Mouse (Mus musculus) heart, postnatal 0 days (tissue): ENCODE results near the gene Actr5. TPM values are rescaled to one million over a fixed set of nuclear protein-coding genes. Genes with fewer than 3 reads are reported as not detected.

ENCODE experiments used
- ATAC-seq: fragments of 200-750 bp; cut with Nextera tagmentation; 2 replicates; pipeline ENCODE4 v1.8.0; 2017; ENCODE audit warnings: low read depth, moderate number of reproducible peaks, moderate library complexity; ENCODE audit not compliant: insufficient read depth
- DNase-seq: peaks from one replicate; pipeline ENCODE4 v3.0.0-alpha.2; 2016; ENCODE audit warnings: low spot score
- H3K27ac ChIP-seq: fragments of 300-500 bp; sonication (generic); 2 replicates; pipeline ENCODE4 v1.5.1; 2014; ENCODE audit warnings: low read depth, mild to moderate bottlenecking
- H3K27me3 ChIP-seq: fragments of 300-500 bp; sonication (generic); 2 replicates; pipeline ENCODE4 v1.6.1; 2014; ENCODE audit warnings: low read length, mixed read lengths; ENCODE audit not compliant: control insufficient read depth, insufficient read depth
- H3K36me3 ChIP-seq: fragments of 300-500 bp; sonication (generic); replicated peaks from 2 replicates; pipeline ENCODE4 v1.6.1; 2014; ENCODE audit warnings: low read length, mixed read lengths; ENCODE audit not compliant: control insufficient read depth, insufficient read depth
- H3K4me1 ChIP-seq: fragments of 300-500 bp; sonication (generic); 2 replicates; pipeline ENCODE4 v1.6.1; 2014; ENCODE audit warnings: antibody characterized with exemption; ENCODE audit not compliant: control insufficient read depth, insufficient read depth
- H3K4me2 ChIP-seq: fragments of 300-500 bp; sonication (generic); 2 replicates; pipeline ENCODE4 v1.6.1; 2014; ENCODE audit warnings: low read depth, mild to moderate bottlenecking, low read length, moderate library complexity
- H3K4me3 ChIP-seq: fragments of 300-500 bp; sonication (generic); 2 replicates; pipeline ENCODE4 v1.5.1; 2014; ENCODE audit warnings: low read depth, low read length
- H3K9ac ChIP-seq: fragments of 300-500 bp; sonication (generic); replicated peaks from 2 replicates; pipeline ENCODE4 v1.6.1; 2014; ENCODE audit warnings: low read depth, low read length, mixed read lengths
- H3K9me3 ChIP-seq: fragments of 300-500 bp; sonication (generic); replicated peaks from 2 replicates; pipeline ENCODE4 v1.6.1; 2016; ENCODE audit warnings: low read length; ENCODE audit not compliant: control insufficient read depth
- CTCF ChIP-seq: IDR thresholded peaks from 2 replicates; pipeline ENCODE4 v1.5.1; 2016; ENCODE audit warnings: antibody characterized with exemption, control low read depth, low read depth
- EP300 ChIP-seq: IDR thresholded peaks from 2 replicates; pipeline ENCODE4 v1.6.1; 2016; ENCODE audit warnings: antibody characterized with exemption, low read depth
- WGBS: fragments of 180-500 bp; shearing (Covaris S2); extraction: QIAGEN DNeasy Blood & Tissue Kit; methylation state at CpG from one replicate; pipeline ENCODE4 v1.1.7; 2014; 5-methylcytosine and 5-hydroxymethylcytosine counted together
- polyA plus RNA-seq: library from polyadenylated mRNA; unstranded; fragments of >200 nt; fragmentation: Nextera tagmentation; extraction: Ambion mirVana; gene quantifications from 2 replicates; pipeline ENCODE4 v1.2.1, GENCODE M21; 2015
- total RNA-seq: library from RNA; depleted of rRNA; stranded (reverse); fragments of >200 nt; gene quantifications from 2 replicates; pipeline ENCODE4 v1.2.3, GENCODE M21; 2014; ENCODE audit warnings: low replicate concordance

Gene Actr5
- total and polyA plus RNA-seq, 2 experiments from 2014 or later = 3.8 to 10.8 TPM

DNA sequence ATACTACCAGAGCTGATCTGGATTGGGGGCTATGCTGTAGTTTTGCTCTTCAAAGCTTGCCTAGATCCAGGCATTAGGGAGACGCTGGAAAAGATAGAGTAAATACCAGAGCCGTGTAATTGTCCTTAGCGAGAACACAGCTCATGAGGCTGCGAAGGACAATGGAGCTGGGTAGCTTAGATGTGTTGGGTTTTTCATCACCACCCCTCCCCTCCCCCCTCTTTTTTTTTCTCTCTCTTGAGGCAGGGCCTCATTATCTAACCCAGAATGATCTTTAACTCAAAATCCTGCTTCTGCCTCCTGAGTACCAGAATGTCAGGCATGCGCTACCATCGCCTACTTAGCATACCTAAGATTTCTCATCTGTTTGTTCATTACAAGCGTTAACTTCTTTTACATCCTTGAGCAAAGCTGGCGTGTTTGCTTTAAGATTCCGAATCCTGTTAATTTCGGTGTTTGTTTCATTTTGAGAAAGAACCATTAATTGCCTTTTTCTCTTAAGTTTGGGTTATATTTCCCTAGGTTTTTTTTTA is 55.7 kb downstream of the Actr5 start:
- Histone ChIP-seq H3K4me3 (no peak overlapping the region), H3K9me3 (no peaks in the 10 kb centered on the region), H3K36me3 (no peaks in the 10 kb centered on the region), H3K27ac (no peak overlapping the region), H3K4me1 (0 out of 2 replicates have a peak, but pooled peaks cover 4% of the 10 kb centered on the region), H3K4me2 (no peak overlapping the region), H3K9ac (no peak overlapping the region), H3K27me3 (no peaks in the 10 kb centered on the region)
- TF ChIP-seq EP300 = no peak
- no peak for TF ChIP-seq CTCF
- DNase-seq = no peak
- 71% methylated on average over 10 of the region's 10 CpGs for WGBS
- no peak for ATAC-seq

DNA sequence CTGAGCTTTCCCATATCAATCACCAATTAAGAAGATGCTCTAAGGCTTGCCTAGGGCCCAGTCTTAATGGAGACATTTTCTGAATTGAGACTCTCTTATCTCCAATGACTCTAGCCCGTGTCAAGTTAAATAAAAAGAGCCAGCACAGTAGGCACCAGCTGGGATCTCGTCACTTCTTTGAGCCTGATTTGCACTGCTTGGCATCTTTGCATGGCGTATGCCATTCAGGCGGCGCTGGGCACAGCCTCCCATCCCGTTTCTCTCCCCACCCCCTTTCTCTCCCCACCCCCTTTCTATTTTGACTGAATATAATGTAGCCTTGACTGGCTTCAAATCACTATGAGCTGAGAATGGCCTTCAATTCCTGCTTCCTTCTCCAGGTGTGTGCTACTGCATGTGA is 57.0 kb downstream of the Actr5 start:
- Histone ChIP-seq H3K9me3 (no peaks in the 10 kb centered on the region), H3K4me1 (0 out of 2 replicates have a peak, but pooled peaks cover 4% of the 10 kb centered on the region), H3K9ac (no peak overlapping the region), H3K27ac (no peak overlapping the region), H3K36me3 (no peaks in the 10 kb centered on the region), H3K4me3 (no peak overlapping the region), H3K4me2 (no peak overlapping the region), H3K27me3 (no peaks in the 10 kb centered on the region)
- ATAC-seq (no peak), DNase-seq (no peak)
- TF ChIP-seq EP300 = no peak
- TF ChIP-seq CTCF = no peak
- 81% methylated on average over 6 of the region's 6 CpGs for WGBS

DNA sequence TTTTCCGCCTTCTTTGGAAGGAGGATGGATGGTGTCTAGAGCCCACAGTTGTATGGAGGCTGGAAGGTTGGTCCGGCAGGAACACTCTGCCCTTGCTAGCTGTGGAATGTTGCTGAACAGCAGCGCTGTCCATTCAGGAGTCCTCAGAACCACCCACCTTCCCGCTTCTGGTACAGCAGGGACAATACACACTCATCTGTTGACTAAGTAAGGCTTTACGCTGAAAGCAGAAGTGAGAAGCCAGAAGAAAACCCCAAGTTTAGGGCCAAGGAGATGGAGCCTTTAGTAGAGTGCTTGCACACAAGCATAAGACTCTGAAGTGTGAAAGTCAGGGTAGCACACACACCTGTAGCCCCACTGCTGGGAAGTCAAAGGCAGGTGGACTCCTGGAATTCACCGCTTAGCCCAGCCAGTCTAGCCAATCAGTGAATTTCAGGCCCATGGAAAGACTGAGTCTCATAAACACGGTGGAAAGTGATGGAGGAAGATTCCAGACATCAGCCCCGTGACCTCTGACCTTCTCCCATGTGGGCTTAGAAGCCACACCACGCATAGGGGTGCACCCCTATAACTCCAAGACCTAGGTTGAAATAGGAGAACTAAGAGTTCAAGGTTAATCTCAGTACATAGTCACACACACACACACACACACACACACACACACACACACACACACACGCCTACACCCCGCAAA is 57.8 kb downstream of the Actr5 start:
- no peak for TF ChIP-seq CTCF
- no peak for TF ChIP-seq EP300
- Histone ChIP-seq H3K27me3 (no peaks in the 10 kb centered on the region), H3K4me1 (0 out of 2 replicates have a peak, but pooled peaks cover 4% of the 10 kb centered on the region), H3K9ac (no peak overlapping the region), H3K27ac (peak overlapping the region; percentile 8; the same call in 1 of the 2 replicates), H3K9me3 (no peaks in the 10 kb centered on the region), H3K4me2 (no peak overlapping the region), H3K36me3 (no peaks in the 10 kb centered on the region), H3K4me3 (no peak overlapping the region)
- ATAC-seq (no peak), DNase-seq (no peak)
- WGBS = 56% methylated on average over 11 of the region's 11 CpGs

DNA sequence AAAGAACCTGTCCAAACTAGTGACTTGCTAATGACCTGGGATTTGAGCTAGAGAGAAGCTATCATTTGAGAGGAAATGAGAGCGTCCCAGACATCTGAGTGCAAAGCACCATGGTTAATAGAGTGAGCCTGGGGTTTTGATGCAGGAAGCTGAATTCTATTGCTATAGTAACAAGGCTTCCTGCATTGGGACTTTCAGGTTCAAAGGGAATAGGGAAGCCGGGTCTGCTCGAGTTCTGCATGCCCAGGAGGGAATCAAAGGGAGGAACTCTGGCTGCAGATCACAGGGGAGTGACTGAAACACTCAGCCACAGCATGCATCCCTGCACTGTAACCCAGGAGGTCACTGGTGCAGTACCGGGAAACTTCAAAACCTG is 58.3 kb downstream of the Actr5 start:
- WGBS = 25% methylated on average over 4 of the region's 4 CpGs
- no peak overlapping the region for H3K9ac ChIP-seq
- H3K4me3 ChIP-seq = no peak overlapping the region
- TF ChIP-seq CTCF (no peak), EP300 (no peak)
- DNase-seq = no peak
- no peak overlapping the region for H3K27ac ChIP-seq
- H3K9me3 ChIP-seq = no peaks in the 10 kb centered on the region
- 0 out of 2 replicates have a peak, but pooled peaks cover 4% of the 10 kb centered on the region for H3K4me1 ChIP-seq
- H3K36me3 ChIP-seq = no peaks in the 10 kb centered on the region
- 0 out of 2 replicates have a peak, but pooled peaks have one; percentile 21 for ATAC-seq
- H3K27me3 ChIP-seq = no peaks in the 10 kb centered on the region
- no peak overlapping the region for H3K4me2 ChIP-seq

DNA sequence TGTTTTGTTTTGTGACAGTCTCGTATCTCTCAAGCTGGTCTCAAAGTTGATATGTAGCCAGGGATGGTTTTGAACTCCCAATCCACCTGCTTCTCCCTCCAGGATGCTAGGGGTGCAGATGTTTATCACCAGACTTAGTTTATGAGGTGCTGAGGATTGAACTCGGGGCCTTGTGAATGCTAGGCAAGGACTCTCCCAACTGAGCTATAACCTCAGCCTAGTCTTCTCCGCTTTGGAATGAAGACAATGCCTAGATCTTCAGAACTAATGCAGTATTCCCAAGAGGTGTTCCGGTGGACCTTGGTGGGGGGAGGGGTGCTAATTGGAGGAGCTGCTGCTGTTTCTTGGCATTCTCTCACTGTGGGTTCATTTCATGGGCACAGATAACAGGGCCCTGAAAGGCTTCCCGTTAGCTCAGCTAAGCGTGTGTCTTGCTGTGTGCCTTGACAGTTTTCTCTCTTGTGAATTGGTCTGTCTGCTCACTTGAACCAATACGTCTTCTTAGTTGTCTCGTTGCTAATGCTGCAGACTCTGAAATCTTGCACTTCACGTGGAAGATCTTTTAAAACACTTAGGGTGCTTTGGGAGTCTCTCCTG is 59.7 kb downstream of the Actr5 start:
- Histone ChIP-seq H3K9ac (no peak overlapping the region), H3K4me3 (no peak overlapping the region), H3K27me3 (no peaks in the 10 kb centered on the region), H3K9me3 (no peaks in the 10 kb centered on the region), H3K4me1 (0 out of 2 replicates have a peak, but pooled peaks cover 9% of the 10 kb centered on the region), H3K36me3 (no peaks in the 10 kb centered on the region), H3K4me2 (no peak overlapping the region), H3K27ac (no peak overlapping the region)
- no peak for DNase-seq
- no peak for ATAC-seq
- WGBS = 51% methylated on average over 9 of the region's 9 CpGs
- TF ChIP-seq CTCF = no peak
- no peak for TF ChIP-seq EP300
